Mouse (Mus musculus): ENCODE data around the gene Sirpa. TPM values are rescaled to one million over a fixed set of nuclear protein-coding genes. Genes with fewer than 3 reads are reported as not detected.

Sirpa gene
- total RNA-seq, 2 experiments from 2014 or later: 371 to 377 TPM

- DNase-seq (ENCODE audit: low spot score in 2 of 2): peak; percentile 45 to 55
- intact Hi-C loops (cut with DNase I): no loop called here
Measured at GRCm38 (mm10) chr2:129576611-129577447, 15.8 kb upstream of the Sirpa start.

GRCm38 (mm10) chr2:129580656-129581055, 12.0 kb upstream of the Sirpa start:
- intact Hi-C loops (cut with DNase I): no loop called here
- peak; percentile 69 to 74 for DNase-seq (ENCODE audit: low spot score in 2 of 2)

GRCm38 (mm10) chr2:129581826-129582225, 10.8 kb upstream of the Sirpa start:
- intact Hi-C loops (cut with DNase I): no loop called here
- DNase-seq (ENCODE audit: low spot score in 2 of 2): no peak

GRCm38 (mm10) chr2:129582261-129582660, 10.4 kb upstream of the Sirpa start:
- intact Hi-C loops (cut with DNase I): no loop called here
- DNase-seq (ENCODE audit: low spot score in 2 of 2): no peak

GRCm38 (mm10) chr2:129584905-129585304, 7.7 kb upstream of the Sirpa start:
- DNase-seq (ENCODE audit: low spot score in 2 of 2): no peak
- intact Hi-C loops (cut with DNase I): no loop called here

- intact Hi-C loops (cut with DNase I): no loop called here
- DNase-seq (ENCODE audit: low spot score in 2 of 2): peak in 1 of 2 experiments; percentile 47
Measured at GRCm38 (mm10) chr2:129585904-129586514, 6.6 kb upstream of the Sirpa start.

GRCm38 (mm10) chr2:129587241-129587640, 5.4 kb upstream of the Sirpa start:
- intact Hi-C loops (cut with DNase I): no loop called here
- DNase-seq (ENCODE audit: low spot score in 2 of 2): no peak

GRCm38 (mm10) chr2:129587825-129588251, 4.8 kb upstream of the Sirpa start:
- DNase-seq (ENCODE audit: low spot score in 2 of 2): no peak
- intact Hi-C loops (cut with DNase I): no loop called here

- intact Hi-C loops (cut with DNase I): loop anchor here (2.0 kb wide), 1 partner anchor 17 kb away; no protein-coding TSS in a partner anchor
- no peak for DNase-seq (ENCODE audit: low spot score in 2 of 2)
Measured at GRCm38 (mm10) chr2:129591897-129592296, 738 bp upstream of the Sirpa start.

- peak; percentile 82 to 83 for DNase-seq (ENCODE audit: low spot score in 2 of 2)
- intact Hi-C loops (cut with DNase I): loop anchor here (2.0 kb wide), 1 partner anchor 19 kb away; no protein-coding TSS in a partner anchor
Measured at GRCm38 (mm10) chr2:129593141-129593875, 673 bp downstream of the Sirpa start.

GRCm38 (mm10) chr2:129593876-129594421, 1.3 kb downstream of the Sirpa start:
- DNase-seq (ENCODE audit: low spot score in 2 of 2): peak in 1 of 2 experiments; percentile 40
- intact Hi-C loops (cut with DNase I): loop anchor here (2.0 kb wide), 2 partner anchors 19 to 91 kb away; no protein-coding TSS in a partner anchor

- peak in 1 of 2 experiments; percentile 26 for DNase-seq (ENCODE audit: low spot score in 2 of 2)
- intact Hi-C loops (cut with DNase I): loop anchor here (2.0 kb wide), 1 partner anchor 92 kb away; no protein-coding TSS in a partner anchor
Measured at GRCm38 (mm10) chr2:129594569-129594968, 1.9 kb downstream of the Sirpa start.

GRCm38 (mm10) chr2:129595206-129595605, 2.6 kb downstream of the Sirpa start:
- intact Hi-C loops (cut with DNase I): loop anchor here (2.0 kb wide), 1 partner anchor 92 kb away; no protein-coding TSS in a partner anchor
- DNase-seq (ENCODE audit: low spot score in 2 of 2): no peak

GRCm38 (mm10) chr2:129595661-129596209, 3.1 kb downstream of the Sirpa start:
- peak; percentile 44 to 54 for DNase-seq (ENCODE audit: low spot score in 2 of 2)
- intact Hi-C loops (cut with DNase I): loop anchor here (2.0 kb wide), 1 partner anchor 93 kb away; no protein-coding TSS in a partner anchor

- peak; percentile 67 to 78 for DNase-seq (ENCODE audit: low spot score in 2 of 2)
- intact Hi-C loops (cut with DNase I): no loop called here
Measured at GRCm38 (mm10) chr2:129596555-129597172, 4.0 kb downstream of the Sirpa start.

GRCm38 (mm10) chr2:129597581-129597980, 4.9 kb downstream of the Sirpa start:
- DNase-seq (ENCODE audit: low spot score in 2 of 2): no peak
- intact Hi-C loops (cut with DNase I): no loop called here

- no peak for DNase-seq (ENCODE audit: low spot score in 2 of 2)
- intact Hi-C loops (cut with DNase I): no loop called here
Measured at GRCm38 (mm10) chr2:129598094-129598493, 5.5 kb downstream of the Sirpa start.

- intact Hi-C loops (cut with DNase I): no loop called here
- no peak for DNase-seq (ENCODE audit: low spot score in 2 of 2)
Measured at GRCm38 (mm10) chr2:129599231-129600084, 6.8 kb downstream of the Sirpa start.

Data from left cerebral cortex, postnatal 14 days (tissue).